ENCODE assay signal across 10 mouse cellular contexts in the genomic region with DNA sequence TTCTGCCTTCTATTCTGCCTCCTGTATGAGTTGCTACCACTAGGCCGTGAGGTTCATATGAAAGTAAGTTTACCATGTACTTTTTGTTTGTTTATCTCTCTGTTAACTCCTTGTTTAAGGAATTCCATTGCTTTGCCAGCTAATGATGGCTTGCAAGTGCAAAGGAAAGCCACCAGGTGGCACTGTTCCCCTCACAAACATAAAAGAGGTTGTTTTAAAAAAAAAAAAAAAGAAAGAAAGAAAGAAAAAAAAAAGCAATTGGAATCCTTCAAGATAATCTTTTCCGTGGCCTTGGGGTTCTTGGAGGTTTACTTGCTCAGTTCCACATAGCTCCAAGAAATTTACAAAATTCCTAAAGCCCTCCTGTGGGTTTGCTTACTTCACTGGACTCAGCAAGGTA. TPM values are rescaled to one million over a fixed set of nuclear protein-coding genes. Genes with fewer than 3 reads are reported as not detected.
A peak's percentile ranks its signal among the peaks of the same experiment; 100 is the strongest.
DNase-seq lines count a peak whose midpoint lies in the region; ATAC-seq and TF ChIP-seq lines count a peak whose summit lies in the region.
"Had no signal": no experiment of that assay in that cellular context is flagged by ENCODE, and none has a peak within 500 bp of the region (broad histone marks: within the 10 kb centered on the region; RNA-seq: fewer than 3 reads in every experiment).

No protein-coding gene starts in this region.

- H3K4me3 ChIP-seq in kidney, embryonic 15.5 days (replicated peaks) = no peak overlapping the region
- no peak overlapping the region for H3K4me3 ChIP-seq in liver, embryonic 14.5 days (ENCODE audit: insufficient read depth in 1 of 2, low read depth in 2 of 2, low read length in 2 of 2)
- H3K4me3 ChIP-seq: embryonic facial prominence, embryonic 15.5 days had no signal

- peaks cover 30% of the 10 kb centered on the region for H3K4me1 ChIP-seq in kidney, embryonic 15.5 days
- H3K4me1 ChIP-seq in liver, embryonic 14.5 days (replicated peaks; ENCODE audit: control insufficient read depth in 2 of 2, insufficient read depth in 2 of 2, low read length in 1 of 2) = no peaks in the 10 kb centered on the region

- no peak for TF ChIP-seq EP300 in liver, embryonic 14.5 days (IDR thresholded peaks at IDR 0.05; ENCODE audit: low read depth)

- H3K27me3 ChIP-seq in kidney, embryonic 15.5 days = peaks cover 14% of the 10 kb centered on the region
- peaks cover 4% of the 10 kb centered on the region; the same call in 1 of the 2 replicates for H3K27me3 ChIP-seq in liver, embryonic 14.5 days (ENCODE audit: control insufficient read depth, insufficient read depth, low read length)

- peak; percentile 58 for TF ChIP-seq CTCF in liver, embryonic 14.5 days (IDR thresholded peaks at IDR 0.05; ENCODE audit: low read depth)

- H3K9me3 ChIP-seq in kidney, embryonic 15.5 days (replicated peaks) = no peaks in the 10 kb centered on the region
- H3K9me3 ChIP-seq in liver, embryonic 14.5 days (ENCODE audit: control insufficient read depth, low read length) = no peaks in the 10 kb centered on the region
- H3K9me3 ChIP-seq: embryonic facial prominence, embryonic 15.5 days had no signal

- DNase-seq in adrenal gland, postnatal 10 days = peak; percentile 56
- no peak for DNase-seq in adrenal gland, adult 18-20 months (ENCODE audit: low spot score in 2 of 2)
- DNase-seq in kidney, postnatal 4 days = peak; percentile 58 to 60
- DNase-seq in MN1 (ENCODE audit: low spot score) = peak; percentile 69
- DNase-seq in liver, embryonic 14.5 days (ENCODE audit: low read depth in 3 of 3, low spot score in 3 of 3) = no peak
- no peak for DNase-seq in cerebellum, postnatal 36 days
- DNase-seq: layer of hippocampus, adult 9-11 months had no signal

- WGBS in kidney, embryonic 15.5 days = 1% methylated on average over 2 of the region's 2 CpGs
- 3% methylated on average over 2 of the region's 2 CpGs for WGBS in liver, embryonic 14.5 days (ENCODE audit: insufficient replicate concordance)

- no peak overlapping the region for H3K27ac ChIP-seq in kidney, embryonic 15.5 days
- H3K27ac ChIP-seq in liver, embryonic 14.5 days = no peak overlapping the region
- H3K27ac ChIP-seq: embryonic facial prominence, embryonic 15.5 days had no signal

- H3K9ac ChIP-seq in kidney, embryonic 15.5 days = no peak overlapping the region
- no peak overlapping the region for H3K9ac ChIP-seq in liver, embryonic 14.5 days (replicated peaks)
- H3K9ac ChIP-seq: embryonic facial prominence, embryonic 15.5 days had no signal

- H3K4me2 ChIP-seq in kidney, embryonic 15.5 days = no peak overlapping the region
- H3K4me2 ChIP-seq in liver, embryonic 14.5 days (ENCODE audit: low read depth) = no peak overlapping the region
- H3K4me2 ChIP-seq: embryonic facial prominence, embryonic 15.5 days had no signal

- H3K36me3 ChIP-seq in kidney, embryonic 15.5 days = no peaks in the 10 kb centered on the region
- H3K36me3 ChIP-seq in liver, embryonic 14.5 days (replicated peaks; ENCODE audit: control insufficient read depth, insufficient read depth, low read depth) = no peaks in the 10 kb centered on the region
- H3K36me3 ChIP-seq: embryonic facial prominence, embryonic 15.5 days had no signal

- ATAC-seq in kidney, embryonic 15.5 days (replicated peaks; ENCODE audit: low FRiP score) = no peak
- ATAC-seq in liver, embryonic 14.5 days (ENCODE audit: insufficient read depth) = no peak
- ATAC-seq in inflammation-experienced regulatory T-cells, adult 6 months = no peak

RNA-seq across cellular contexts. Expression of gene Matn4, which starts 12.2 kb away (rescaled TPM):
- total RNA-seq in adrenal gland, postnatal 10 days (2021) = 1 to 10 TPM; 2.3 to 2.7 TPM
- 1 to 10 TPM in 1 of 2 experiments, under 1 TPM in 1; 0.76 to 1.7 TPM for total RNA-seq in adrenal gland, adult 18-20 months (2021)
- polyA plus RNA-seq in kidney, embryonic 15.5 days (2015; fragmentation: Nextera tagmentation; extraction: Ambion mirVana) = 1.1 and 2.4 TPM in 2 replicates
- 0.16 and 0.44 TPM in 2 replicates for polyA plus RNA-seq in liver, embryonic 14.5 days (2012; rRNA removed)
- polyA plus RNA-seq in liver, embryonic 14.5 days (2014; fragmentation: Nextera tagmentation; extraction: Ambion mirVana) = not detected in 2 replicates
- polyA plus RNA-seq in inflammation-experienced regulatory T-cells, adult 6 months (2017; shearing (Covaris generic)) = under 1 TPM in 1 of 3 experiments, not detected in 2; 0.21 TPM

RNA-seq across cellular contexts. Expression of gene Rbpjl, which starts 14.3 kb away (rescaled TPM):
- total RNA-seq in adrenal gland, postnatal 10 days (2021) = under 1 TPM in 1 of 2 experiments, not detected in 1; 0.15 TPM
- total RNA-seq in adrenal gland, adult 18-20 months (2021) = not detected
- polyA plus RNA-seq in kidney, embryonic 15.5 days (2015; fragmentation: Nextera tagmentation; extraction: Ambion mirVana) = 0.05 and 0.08 TPM in 2 replicates
- 0.06 and 0.08 TPM in 2 replicates for polyA plus RNA-seq in liver, embryonic 14.5 days (2012; rRNA removed)
- polyA plus RNA-seq in liver, embryonic 14.5 days (2014; fragmentation: Nextera tagmentation; extraction: Ambion mirVana) = 0.05 TPM in 1 of 2 replicates, not detected in the other
- polyA plus RNA-seq in inflammation-experienced regulatory T-cells, adult 6 months (2017; shearing (Covaris generic)) = not detected

RNA-seq across cellular contexts. Expression of gene Sdc4, which starts 26.5 kb away (rescaled TPM):
- 100 to 1,000 TPM; 101 to 246 TPM for total RNA-seq in adrenal gland, postnatal 10 days (2021)
- total RNA-seq in adrenal gland, adult 18-20 months (2021) = 100 to 1,000 TPM; 133 to 150 TPM
- polyA plus RNA-seq in kidney, embryonic 15.5 days (2015; fragmentation: Nextera tagmentation; extraction: Ambion mirVana) = 149 and 161 TPM in 2 replicates
- 9.7 and 10.8 TPM in 2 replicates for polyA plus RNA-seq in liver, embryonic 14.5 days (2012; rRNA removed)
- polyA plus RNA-seq in liver, embryonic 14.5 days (2014; fragmentation: Nextera tagmentation; extraction: Ambion mirVana) = 23.8 and 25.4 TPM in 2 replicates
- 10 to 100 TPM; 12.0 to 42.7 (median 41.8) TPM for polyA plus RNA-seq in inflammation-experienced regulatory T-cells, adult 6 months (2017; shearing (Covaris generic))

RNA-seq across cellular contexts. Expression of gene Slpi, which starts 28.3 kb away (rescaled TPM):
- total RNA-seq in adrenal gland, postnatal 10 days (2021) = 10 to 100 TPM in 1 of 2 experiments, 1 to 10 TPM in 1; 9.1 to 13.2 TPM
- 10 to 100 TPM; 21.8 to 45.7 TPM for total RNA-seq in adrenal gland, adult 18-20 months (2021)
- 2.4 and 2.7 TPM in 2 replicates for polyA plus RNA-seq in kidney, embryonic 15.5 days (2015; fragmentation: Nextera tagmentation; extraction: Ambion mirVana)
- polyA plus RNA-seq in liver, embryonic 14.5 days (2012; rRNA removed) = 5.0 and 10.1 TPM in 2 replicates
- polyA plus RNA-seq in liver, embryonic 14.5 days (2014; fragmentation: Nextera tagmentation; extraction: Ambion mirVana) = 19.9 and 20.8 TPM in 2 replicates
- polyA plus RNA-seq in inflammation-experienced regulatory T-cells, adult 6 months (2017; shearing (Covaris generic)) = 1 to 10 TPM; 3.3 to 7.1 (median 3.8) TPM

RNA-seq across cellular contexts. Expression of gene Sys1, which starts 39.6 kb away (rescaled TPM):
- total RNA-seq in adrenal gland, postnatal 10 days (2021) = 10 to 100 TPM; 31.7 to 34.5 TPM
- total RNA-seq in adrenal gland, adult 18-20 months (2021) = 10 to 100 TPM; 28.7 to 33.3 TPM
- 59.2 and 64.2 TPM in 2 replicates for polyA plus RNA-seq in kidney, embryonic 15.5 days (2015; fragmentation: Nextera tagmentation; extraction: Ambion mirVana)
- polyA plus RNA-seq in liver, embryonic 14.5 days (2012; rRNA removed) = 15.9 and 20.6 TPM in 2 replicates
- polyA plus RNA-seq in liver, embryonic 14.5 days (2014; fragmentation: Nextera tagmentation; extraction: Ambion mirVana) = 30.7 TPM in 2 replicates
- polyA plus RNA-seq in inflammation-experienced regulatory T-cells, adult 6 months (2017; shearing (Covaris generic)) = 10 to 100 TPM; 10.4 to 35.1 (median 25.4) TPM

Comparison
In these comparisons a context has a peak if more than half of its experiments do, and no peak if none do; other contexts are left out.
1. DNase-seq: peak in adrenal gland, postnatal 10 days (single experiment), kidney, postnatal 4 days (2 of 2) and MN1 (single experiment); none in adrenal gland, adult 18-20 months (0 of 2), liver, embryonic 14.5 days (0 of 3) and cerebellum, postnatal 36 days (0 of 2).